Mouse (Mus musculus) midbrain, embryonic 15.5 days (tissue): ENCODE measurements at regions not wholly inside any gene's neighbourhood (a gene's known extent, or its start where the extent isn't known, plus 50 kb on each side); places are given as distances from the start of the nearest gene placed in this dataset.

Source experiments
- ATAC-seq: fragments of 200-750 bp; cut with Nextera tagmentation; replicated peaks from 2 replicates; pipeline ENCODE4 v1.8.0; 2017; ENCODE audit warnings: moderate TSS enrichment
- H3K27ac ChIP-seq: fragments of 300-500 bp; sonication (generic); 2 replicates; pipeline ENCODE4 v1.5.1; 2015; ENCODE audit warnings: mild to moderate bottlenecking, inconsistent platforms
- H3K27me3 ChIP-seq: fragments of 300-500 bp; sonication (generic); replicated peaks from 2 replicates; pipeline ENCODE4 v1.6.1; 2015; ENCODE audit warnings: inconsistent platforms
- H3K36me3 ChIP-seq: fragments of 300-500 bp; sonication (generic); replicated peaks from 2 replicates; pipeline ENCODE4 v1.6.1; 2015; ENCODE audit warnings: inconsistent platforms
- H3K4me1 ChIP-seq: fragments of 300-500 bp; sonication (generic); 2 replicates; pipeline ENCODE4 v1.6.1; 2015; ENCODE audit warnings: inconsistent platforms
- H3K4me2 ChIP-seq: fragments of 300-500 bp; sonication (generic); 2 replicates; pipeline ENCODE4 v1.6.1; 2015; ENCODE audit warnings: inconsistent platforms, mild to moderate bottlenecking, moderate library complexity
- H3K4me3 ChIP-seq: fragments of 300-500 bp; sonication (generic); 2 replicates; pipeline ENCODE4 v1.5.1; 2015; ENCODE audit warnings: mild to moderate bottlenecking, inconsistent platforms
- H3K9ac ChIP-seq: fragments of 300-500 bp; sonication (generic); 2 replicates; pipeline ENCODE4 v1.6.1; 2015; ENCODE audit warnings: mild to moderate bottlenecking, inconsistent platforms
- H3K9me3 ChIP-seq: fragments of 300-500 bp; sonication (generic); 2 replicates; pipeline ENCODE4 v1.6.1; 2016; ENCODE audit warnings: inconsistent platforms
- WGBS: fragments of 180-500 bp; shearing (Covaris S2); methylation state at CpG from one replicate; pipeline ENCODE4 v1.1.7; 2015; ENCODE audit warnings: mixed read lengths; 5-methylcytosine and 5-hydroxymethylcytosine counted together

DNA sequence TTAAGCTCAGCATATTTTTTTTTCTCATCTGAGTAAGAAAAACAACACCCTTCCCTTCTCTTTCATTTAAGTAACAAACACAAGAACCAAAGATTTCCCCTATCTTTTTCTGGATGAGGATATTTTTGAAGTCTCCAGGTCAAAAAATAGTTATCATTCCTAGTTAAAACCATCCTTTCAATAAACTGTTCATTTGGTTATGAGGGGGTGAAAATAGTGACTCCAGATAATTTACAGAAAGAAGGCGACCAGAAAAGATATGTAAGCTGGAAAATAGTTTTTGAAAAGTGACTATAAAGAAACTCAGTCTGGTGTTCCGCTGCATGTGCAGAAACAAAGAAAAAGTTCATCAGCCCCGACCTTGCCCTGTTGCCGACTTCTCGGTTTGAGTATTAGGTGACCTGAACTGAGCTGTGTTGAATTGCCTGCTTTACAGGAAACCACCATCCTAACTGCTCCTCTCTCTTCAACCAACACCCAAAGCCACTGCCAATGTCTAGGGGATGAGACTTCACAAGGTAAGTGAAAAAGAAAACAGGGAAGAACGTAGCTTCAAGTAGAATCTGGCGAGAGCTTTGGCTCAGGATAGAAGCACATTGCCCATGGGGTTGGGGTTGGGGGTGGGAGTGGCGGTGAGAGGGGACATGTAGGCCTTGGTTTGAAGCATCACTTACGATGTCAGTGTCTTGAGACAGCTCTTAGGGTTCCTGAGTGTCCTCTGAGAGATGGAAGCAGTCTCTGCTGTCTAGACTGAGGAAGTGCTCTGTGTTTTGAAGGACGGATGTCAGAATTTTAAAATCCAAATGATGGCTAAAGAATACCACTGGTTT, 104.6 kb downstream of the Ube2e3 start:
- H3K9ac ChIP-seq, result no peak overlapping the region
- no peaks in the 10 kb centered on the region for H3K36me3 ChIP-seq
- no peaks in the 10 kb centered on the region for H3K27me3 ChIP-seq
- ATAC-seq, result no peak
- no peak overlapping the region for H3K4me2 ChIP-seq
- H3K27ac ChIP-seq, result no peak overlapping the region
- H3K4me1 ChIP-seq, result no peaks in the 10 kb centered on the region
- H3K9me3 ChIP-seq, result no peaks in the 10 kb centered on the region
- no peak overlapping the region for H3K4me3 ChIP-seq
- 84% methylated on average over 10 of the region's 10 CpGs for WGBS

DNA sequence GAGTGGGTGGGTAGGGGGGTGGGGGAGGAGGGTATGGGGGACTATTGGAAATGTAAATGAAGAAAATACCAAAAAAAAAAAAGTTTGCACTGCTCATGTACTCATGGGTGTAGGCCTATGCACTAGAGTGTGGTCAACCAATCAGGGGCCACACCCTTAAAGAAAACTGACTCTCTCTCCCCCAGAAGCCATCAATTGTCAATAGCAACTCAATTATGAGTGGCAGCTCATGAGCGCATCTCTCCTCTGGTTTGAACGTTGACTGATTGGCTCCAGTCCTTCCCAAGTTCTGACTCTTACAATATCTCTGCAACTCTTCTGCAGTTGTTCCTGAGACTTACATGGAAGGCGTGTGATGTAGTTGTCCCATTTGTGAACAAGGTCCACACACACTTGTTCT, 105.9 kb downstream of the Ube2e3 start:
- Histone ChIP-seq H3K27me3 (no peaks in the 10 kb centered on the region), H3K4me3 (no peak overlapping the region), H3K4me1 (no peaks in the 10 kb centered on the region), H3K27ac (no peak overlapping the region), H3K36me3 (no peaks in the 10 kb centered on the region), H3K4me2 (no peak overlapping the region), H3K9me3 (no peaks in the 10 kb centered on the region), H3K9ac (no peak overlapping the region)
- WGBS, result 98% methylated on average over 3 of the region's 3 CpGs
- no peak for ATAC-seq

GRCm38 (mm10) chr2:78974683-78975392, 106.9 kb downstream of the Ube2e3 start:
- Histone ChIP-seq H3K4me1 (no peaks in the 10 kb centered on the region), H3K36me3 (no peaks in the 10 kb centered on the region), H3K27ac (no peak overlapping the region), H3K27me3 (no peaks in the 10 kb centered on the region), H3K4me3 (no peak overlapping the region), H3K4me2 (no peak overlapping the region), H3K9me3 (no peaks in the 10 kb centered on the region), H3K9ac (no peak overlapping the region)
- 83% methylated on average over 2 of the region's 2 CpGs for WGBS
- no peak for ATAC-seq

GRCm38 (mm10) chr2:78975393-78975774, 107.5 kb downstream of the Ube2e3 start:
- no peak overlapping the region for H3K9ac ChIP-seq
- no peaks in the 10 kb centered on the region for H3K36me3 ChIP-seq
- H3K27me3 ChIP-seq, result no peaks in the 10 kb centered on the region
- no peak overlapping the region for H3K4me2 ChIP-seq
- H3K27ac ChIP-seq, result no peak overlapping the region
- H3K9me3 ChIP-seq, result no peaks in the 10 kb centered on the region
- ATAC-seq, result no peak
- no peaks in the 10 kb centered on the region for H3K4me1 ChIP-seq
- no peak overlapping the region for H3K4me3 ChIP-seq
- WGBS, result 90% methylated on average over 4 of the region's 4 CpGs

DNA sequence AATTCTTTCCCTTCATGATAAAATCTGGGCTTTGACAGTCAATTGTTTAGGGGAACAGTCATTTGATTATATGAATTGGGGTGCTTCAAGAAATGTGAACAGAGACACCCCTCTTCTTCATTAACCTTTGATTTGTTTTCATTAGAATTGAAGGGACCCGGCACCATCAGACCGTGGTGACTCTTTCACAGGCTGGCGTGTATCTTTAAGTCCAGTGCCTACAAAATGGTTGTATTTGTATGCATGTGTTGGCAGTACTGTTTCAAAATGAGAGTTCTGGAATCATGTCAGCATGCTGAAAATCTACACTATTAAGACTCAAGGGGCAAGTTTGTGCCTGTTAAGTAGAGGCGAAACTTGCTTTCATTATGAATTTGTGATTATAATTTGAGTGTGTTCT, 108.2 kb downstream of the Ube2e3 start:
- no peak overlapping the region for H3K4me2 ChIP-seq
- H3K27ac ChIP-seq, result no peak overlapping the region
- no peaks in the 10 kb centered on the region for H3K36me3 ChIP-seq
- H3K9ac ChIP-seq, result no peak overlapping the region
- H3K9me3 ChIP-seq, result no peaks in the 10 kb centered on the region
- no peaks in the 10 kb centered on the region for H3K4me1 ChIP-seq
- no peaks in the 10 kb centered on the region for H3K27me3 ChIP-seq
- no peak overlapping the region for H3K4me3 ChIP-seq
- WGBS, result 94% methylated on average over 4 of the region's 4 CpGs
- ATAC-seq, result no peak

DNA sequence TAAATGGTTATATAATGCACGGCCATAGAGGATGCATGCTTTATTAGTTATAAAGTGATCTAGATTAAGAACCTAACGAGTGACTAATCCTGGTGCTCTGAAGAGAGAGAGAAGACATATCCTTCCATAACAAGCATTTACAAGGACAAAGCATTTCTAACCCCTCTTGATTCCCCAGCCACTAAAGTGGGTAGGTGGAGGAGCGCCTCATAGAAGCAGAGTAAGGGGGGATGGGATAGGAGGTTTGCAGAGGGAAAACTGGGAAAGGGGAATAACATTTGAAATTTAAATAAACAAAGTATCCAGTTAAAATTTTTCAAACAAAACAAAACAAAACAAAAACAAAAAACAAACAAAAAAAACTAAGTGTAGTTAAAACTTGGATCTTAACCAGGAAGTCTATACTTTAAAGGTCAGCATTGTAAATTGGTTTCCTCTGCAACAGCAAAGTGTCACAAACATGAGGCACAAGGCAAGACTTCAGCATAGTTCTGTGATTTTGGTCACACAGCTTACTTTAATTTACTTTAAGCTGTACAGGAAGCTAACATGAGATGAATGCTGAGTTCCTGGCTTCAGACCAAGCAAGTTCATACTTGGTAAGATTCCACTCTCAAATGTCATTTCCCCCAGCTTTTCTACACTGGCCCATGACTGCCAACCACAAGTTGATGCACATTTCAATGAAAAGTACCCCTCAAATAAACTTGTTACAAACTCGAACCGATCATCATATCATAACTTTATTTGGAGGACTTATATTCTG, 109.9 kb downstream of the Ube2e3 start:
- no peaks in the 10 kb centered on the region for H3K27me3 ChIP-seq
- H3K9ac ChIP-seq, result no peak overlapping the region
- 82% methylated on average over 5 of the region's 5 CpGs for WGBS
- no peak overlapping the region for H3K27ac ChIP-seq
- ATAC-seq, result no peak
- H3K4me1 ChIP-seq, result no peaks in the 10 kb centered on the region
- no peaks in the 10 kb centered on the region for H3K36me3 ChIP-seq
- H3K9me3 ChIP-seq, result no peaks in the 10 kb centered on the region
- H3K4me2 ChIP-seq, result no peak overlapping the region
- no peak overlapping the region for H3K4me3 ChIP-seq

DNA sequence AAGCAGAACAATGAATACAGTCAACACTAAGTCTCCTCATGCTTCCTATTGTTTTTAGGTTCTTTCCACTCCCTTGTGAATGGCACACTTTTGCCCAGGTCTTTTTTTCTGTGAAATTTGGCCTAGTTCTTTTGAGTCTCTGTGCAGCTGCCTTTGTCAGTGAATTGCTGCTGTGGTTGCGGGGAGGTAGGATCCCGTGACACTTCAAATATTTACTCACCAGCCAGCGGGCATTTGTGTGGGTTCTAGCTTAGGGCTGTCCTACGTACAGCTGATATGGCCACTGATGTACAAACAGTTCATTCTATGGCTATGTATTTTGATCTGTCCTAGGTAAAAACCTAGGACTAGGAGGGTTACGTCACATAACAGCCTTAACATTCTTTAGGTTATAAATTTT, 112.1 kb downstream of the Ube2e3 start:
- no peak overlapping the region for H3K9ac ChIP-seq
- no peak overlapping the region for H3K4me3 ChIP-seq
- no peak overlapping the region for H3K27ac ChIP-seq
- no peak for ATAC-seq
- no peaks in the 10 kb centered on the region for H3K9me3 ChIP-seq
- H3K36me3 ChIP-seq, result no peaks in the 10 kb centered on the region
- WGBS, result 84% methylated on average over 5 of the region's 5 CpGs
- no peaks in the 10 kb centered on the region for H3K27me3 ChIP-seq
- H3K4me2 ChIP-seq, result no peak overlapping the region
- H3K4me1 ChIP-seq, result no peaks in the 10 kb centered on the region

DNA sequence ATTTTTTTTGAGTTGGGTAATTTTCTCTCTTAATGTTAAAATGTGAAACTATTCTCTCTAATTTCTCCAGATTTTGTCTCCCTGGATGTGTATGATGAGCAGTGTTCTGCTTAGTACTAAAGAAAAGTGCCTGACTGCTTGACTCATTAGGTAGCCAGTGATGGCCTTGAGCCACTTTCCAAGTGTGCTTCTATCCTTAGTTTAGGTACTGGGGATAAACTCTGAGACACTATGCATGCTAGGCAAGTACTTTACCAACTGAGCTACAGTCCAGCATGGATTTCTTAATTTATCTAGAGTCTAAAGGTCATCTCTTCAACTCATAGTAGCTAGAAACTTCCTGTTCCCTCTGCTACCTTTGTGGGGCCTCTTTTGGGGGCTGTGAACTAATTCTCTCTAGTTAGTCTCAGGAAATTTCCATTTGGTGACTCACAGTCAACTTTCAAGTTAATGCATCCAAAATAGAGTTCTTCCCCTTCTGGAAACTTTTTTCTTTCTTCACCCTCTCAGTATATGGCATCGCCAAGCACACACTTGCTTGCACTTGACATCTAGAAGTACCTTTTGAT, 112.8 kb downstream of the Ube2e3 start:
- no peak overlapping the region for H3K4me2 ChIP-seq
- no peaks in the 10 kb centered on the region for H3K9me3 ChIP-seq
- no peaks in the 10 kb centered on the region for H3K36me3 ChIP-seq
- WGBS, result 96% methylated on average over 1 of the region's 1 CpGs
- H3K27me3 ChIP-seq, result no peaks in the 10 kb centered on the region
- H3K4me3 ChIP-seq, result no peak overlapping the region
- no peaks in the 10 kb centered on the region for H3K4me1 ChIP-seq
- H3K27ac ChIP-seq, result no peak overlapping the region
- no peak overlapping the region for H3K9ac ChIP-seq
- no peak for ATAC-seq

- Histone ChIP-seq H3K4me1 (peaks cover 5% of the 10 kb centered on the region; the same call in 1 of the 2 replicates), H3K9ac (no peak overlapping the region), H3K9me3 (no peaks in the 10 kb centered on the region), H3K27ac (no peak overlapping the region), H3K27me3 (no peaks in the 10 kb centered on the region), H3K4me3 (no peak overlapping the region), H3K4me2 (no peak overlapping the region), H3K36me3 (no peaks in the 10 kb centered on the region)
- ATAC-seq, result no peak
These were observed 115.4 kb downstream of the Ube2e3 start for GRCm38 (mm10) chr2:78983347-78983746.

GRCm38 (mm10) chr2:78983944-78984498, 116.1 kb downstream of the Ube2e3 start:
- 60% methylated on average over 5 of the region's 5 CpGs for WGBS
- H3K4me2 ChIP-seq, result no peak overlapping the region
- ATAC-seq, result no peak

GRCm38 (mm10) chr2:78986984-78987383, 119.1 kb downstream of the Ube2e3 start:
- Histone ChIP-seq H3K4me3 (no peak overlapping the region), H3K27me3 (no peaks in the 10 kb centered on the region), H3K36me3 (no peaks in the 10 kb centered on the region), H3K27ac (0 out of 2 replicates have a peak overlapping the region, but pooled peaks have one; percentile 12), H3K4me1 (peaks cover 5% of the 10 kb centered on the region; the same call in 1 of the 2 replicates), H3K4me2 (no peak overlapping the region), H3K9ac (no peak overlapping the region), H3K9me3 (no peaks in the 10 kb centered on the region)
- 46% methylated on average over 7 of the region's 7 CpGs for WGBS
- peak; percentile 84 for ATAC-seq

More at GRCm38 (mm10) chr2:78983944-78984498, 116.1 kb downstream of the Ube2e3 start:
- Histone ChIP-seq H3K36me3 (no peaks in the 10 kb centered on the region), H3K9ac (no peak overlapping the region), H3K4me1 (peaks cover 5% of the 10 kb centered on the region; the same call in 1 of the 2 replicates), H3K27ac (no peak overlapping the region), H3K9me3 (no peaks in the 10 kb centered on the region), H3K27me3 (no peaks in the 10 kb centered on the region), H3K4me3 (no peak overlapping the region)

GRCm38 (mm10) chr2:78987388-78987787, 119.5 kb downstream of the Ube2e3 start:
- no peaks in the 10 kb centered on the region for H3K9me3 ChIP-seq
- H3K4me2 ChIP-seq, result no peak overlapping the region
- no peaks in the 10 kb centered on the region for H3K27me3 ChIP-seq
- H3K27ac ChIP-seq, result no peak overlapping the region
- H3K9ac ChIP-seq, result no peak overlapping the region
- H3K36me3 ChIP-seq, result no peaks in the 10 kb centered on the region
- 86% methylated on average over 3 of the region's 3 CpGs for WGBS
- H3K4me3 ChIP-seq, result no peak overlapping the region
- 0 out of 2 replicates have a peak, but pooled peaks have one; percentile 11 for ATAC-seq
- peaks cover 5% of the 10 kb centered on the region; the same call in 1 of the 2 replicates for H3K4me1 ChIP-seq
